Mouse (Mus musculus) c-Kit-positive CD71-positive TER-119-negative erythroid progenitor cells, embryonic 14.5 days (primary cell): ENCODE results near the gene Sbno2.

Source experiments
- DNase-seq: peaks from one replicate; pipeline ENCODE4 v3.0.0-alpha.2; 2013; ENCODE audit warnings: low read depth

The Sbno2 gene

GRCm38 (mm10) chr10:80105460-80105859 lies at the start of gene Sbno2:
Gene Sbno2 (minus strand): TSS chr10:80105571.
- DNase-seq: no peak

GRCm38 (mm10) chr10:80154384-80154783 lies 49.0 kb upstream of the Sbno2 start:
- no peak for DNase-seq

- DNase-seq: no peak
Observed at GRCm38 (mm10) chr10:80153713-80154112, 48.3 kb upstream of the Sbno2 start.

GRCm38 (mm10) chr10:80152873-80153260 lies 47.5 kb upstream of the Sbno2 start:
- no peak for DNase-seq

- DNase-seq: no peak
Observed at GRCm38 (mm10) chr10:80152071-80152872, 46.9 kb upstream of the Sbno2 start.

- DNase-seq: no peak
Observed at GRCm38 (mm10) chr10:80151211-80152034, 46.1 kb upstream of the Sbno2 start.

GRCm38 (mm10) chr10:80150226-80151210 lies 45.1 kb upstream of the Sbno2 start:
- DNase-seq: no peak

GRCm38 (mm10) chr10:80149291-80150225 lies 44.2 kb upstream of the Sbno2 start:
- DNase-seq: peak; percentile 96

- peak; percentile 85 for DNase-seq
Observed at GRCm38 (mm10) chr10:80148610-80149290, 43.4 kb upstream of the Sbno2 start.

- DNase-seq: no peak
Observed at GRCm38 (mm10) chr10:80147719-80148601, 42.6 kb upstream of the Sbno2 start, which contains the start of gene Midn. Gene Midn (plus strand): TSS chr10:80148272.

- no peak for DNase-seq
Observed at GRCm38 (mm10) chr10:80147146-80147718, 41.9 kb upstream of the Sbno2 start.

- DNase-seq: no peak
Observed at GRCm38 (mm10) chr10:80146568-80147011, 41.2 kb upstream of the Sbno2 start.

GRCm38 (mm10) chr10:80145896-80146295 lies 40.5 kb upstream of the Sbno2 start:
- DNase-seq: no peak

GRCm38 (mm10) chr10:80144864-80145838 lies 39.8 kb upstream of the Sbno2 start:
- DNase-seq: no peak

GRCm38 (mm10) chr10:80144159-80144558 lies 38.8 kb upstream of the Sbno2 start:
- DNase-seq: no peak

- no peak for DNase-seq
Observed at GRCm38 (mm10) chr10:80143664-80144063, 38.3 kb upstream of the Sbno2 start.

GRCm38 (mm10) chr10:80142530-80142925 lies 37.2 kb upstream of the Sbno2 start:
- no peak for DNase-seq
